Mouse (Mus musculus) stomach, embryonic 16.5 days (tissue): ENCODE measurements around the gene Dbh. TPM values are rescaled to one million over a fixed set of nuclear protein-coding genes. Genes with fewer than 3 reads are reported as not detected.

Source experiments
- ATAC-seq: fragments of 200-750 bp; cut with Nextera tagmentation; 2 replicates; pipeline ENCODE4 v1.8.0; 2017; ENCODE audit warnings: moderate number of reproducible peaks, moderate TSS enrichment; ENCODE audit not compliant: insufficient read depth, low FRiP score
- H3K27ac ChIP-seq: fragments of 300-500 bp; sonication (generic); 2 replicates; pipeline ENCODE4 v1.5.1; 2014; ENCODE audit warnings: low read length
- H3K27me3 ChIP-seq: fragments of 300-500 bp; sonication (generic); 2 replicates; pipeline ENCODE4 v1.6.1; 2014; ENCODE audit warnings: low read length, control low read depth, mixed read lengths; ENCODE audit not compliant: control insufficient read depth, insufficient read depth
- H3K36me3 ChIP-seq: fragments of 300-500 bp; sonication (generic); 2 replicates; pipeline ENCODE4 v1.6.1; 2014; ENCODE audit warnings: low read length; ENCODE audit not compliant: control insufficient read depth, insufficient read depth
- H3K4me1 ChIP-seq: fragments of 300-500 bp; sonication (generic); 2 replicates; pipeline ENCODE4 v1.6.1; 2014; ENCODE audit warnings: low read length, control low read depth, mixed read lengths; ENCODE audit not compliant: control insufficient read depth, insufficient read depth
- H3K4me2 ChIP-seq: fragments of 300-500 bp; sonication (generic); 2 replicates; pipeline ENCODE4 v1.6.1; 2014; ENCODE audit warnings: low read depth, low read length, mixed read lengths
- H3K4me3 ChIP-seq: fragments of 300-500 bp; sonication (generic); replicated peaks from 2 replicates; pipeline ENCODE4 v1.5.1; 2014; ENCODE audit warnings: mild to moderate bottlenecking, low read length
- H3K9ac ChIP-seq: fragments of 300-500 bp; sonication (generic); 2 replicates; pipeline ENCODE4 v1.6.1; 2014; ENCODE audit warnings: low read length
- H3K9me3 ChIP-seq: fragments of 300-500 bp; sonication (generic); replicated peaks from 2 replicates; pipeline ENCODE4 v1.6.1; 2016; ENCODE audit warnings: low read length, control low read depth; ENCODE audit not compliant: control insufficient read depth
- whole genome bisulfite sequencing: fragments of 180-500 bp; shearing (Covaris S2); extraction: QIAGEN DNeasy Blood & Tissue Kit; methylation state at CpG from one replicate; pipeline ENCODE4 v1.1.7; 2014; 5-methylcytosine and 5-hydroxymethylcytosine counted together
- polyA plus RNA-seq: library from polyadenylated mRNA; unstranded; fragments of >200 nt; fragmentation: Nextera tagmentation; extraction: Ambion mirVana; gene quantifications from 2 replicates; pipeline ENCODE4 v1.2.1, GENCODE M21; 2015

The Dbh gene
- polyA plus RNA-seq, 1 experiment from 2014 or later = 0.76 TPM

DNA sequence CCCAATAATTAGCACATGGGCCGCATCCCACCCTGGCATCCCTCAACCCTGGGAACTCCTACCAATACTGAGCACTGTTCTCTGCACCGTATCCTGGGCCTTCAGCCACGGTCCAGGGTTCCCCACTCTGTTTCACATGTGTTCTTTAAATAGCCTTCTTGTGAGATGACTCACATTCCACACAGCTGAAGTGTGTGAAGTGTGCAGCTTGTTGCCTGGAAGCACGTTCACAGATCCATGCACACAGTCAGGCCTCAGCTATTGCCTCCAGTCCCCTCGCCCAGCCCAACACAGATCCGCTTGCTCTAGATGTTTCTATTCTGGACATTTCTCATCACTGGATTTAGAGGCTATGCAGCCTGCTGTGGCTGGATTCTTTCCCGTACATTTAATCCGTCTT, 14.1 kb downstream of the Dbh start:
- no peak overlapping the region for H3K27ac ChIP-seq
- H3K4me2 ChIP-seq = no peak overlapping the region
- H3K4me1 ChIP-seq = peaks cover 15% of the 10 kb centered on the region; the same call in 1 of the 2 replicates
- no peak overlapping the region for H3K4me3 ChIP-seq
- no peak overlapping the region for H3K9ac ChIP-seq
- 60% methylated on average over 8 of the region's 8 CpGs for WGBS
- ATAC-seq = 0 out of 2 replicates have a peak, but pooled peaks have one; percentile 18
- H3K27me3 ChIP-seq = no peaks in the 10 kb centered on the region
- H3K9me3 ChIP-seq = no peaks in the 10 kb centered on the region
- H3K36me3 ChIP-seq = no peaks in the 10 kb centered on the region

DNA sequence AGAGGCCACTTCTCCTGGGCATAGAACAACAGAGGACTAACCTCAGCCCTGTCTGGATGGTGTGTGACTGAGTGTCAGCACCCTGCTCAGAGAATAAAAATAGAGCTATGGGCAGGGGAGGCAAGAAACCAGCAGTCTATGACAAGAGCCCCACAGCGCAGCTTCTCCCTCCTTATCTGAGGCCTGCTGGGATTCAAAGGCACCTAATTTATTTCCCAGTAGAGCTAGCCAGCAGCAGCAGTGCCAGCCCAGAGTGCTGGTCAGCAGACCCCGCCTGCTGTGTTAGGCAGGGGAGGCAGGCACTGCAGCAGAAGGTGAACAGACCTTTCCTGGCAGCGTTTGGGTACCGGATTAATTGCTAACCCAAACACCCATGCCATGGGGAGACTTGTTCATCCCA, 16.9 kb downstream of the Dbh start:
- Histone ChIP-seq H3K27ac (no peak overlapping the region), H3K4me2 (no peak overlapping the region), H3K9me3 (no peaks in the 10 kb centered on the region), H3K36me3 (no peaks in the 10 kb centered on the region), H3K4me1 (peaks cover 15% of the 10 kb centered on the region; the same call in 1 of the 2 replicates), H3K27me3 (no peaks in the 10 kb centered on the region), H3K4me3 (no peak overlapping the region), H3K9ac (no peak overlapping the region)
- ATAC-seq = no peak
- WGBS = 47% methylated on average over 4 of the region's 4 CpGs

GRCm38 (mm10) chr2:27183734-27184133, 18.7 kb downstream of the Dbh start:
- no peaks in the 10 kb centered on the region for H3K9me3 ChIP-seq
- WGBS = 33% methylated on average over 12 of the region's 12 CpGs
- ATAC-seq = peak; percentile 71
- H3K27ac ChIP-seq = no peak overlapping the region
- no peak overlapping the region for H3K4me2 ChIP-seq
- H3K4me3 ChIP-seq = no peak overlapping the region
- H3K27me3 ChIP-seq = no peaks in the 10 kb centered on the region
- no peak overlapping the region for H3K9ac ChIP-seq
- peaks cover 15% of the 10 kb centered on the region; the same call in 1 of the 2 replicates for H3K4me1 ChIP-seq
- H3K36me3 ChIP-seq = no peaks in the 10 kb centered on the region

GRCm38 (mm10) chr2:27187531-27187930, 22.5 kb downstream of the Dbh start:
- 63% methylated on average over 6 of the region's 6 CpGs for WGBS
- Histone ChIP-seq H3K36me3 (no peaks in the 10 kb centered on the region), H3K4me1 (peaks cover 15% of the 10 kb centered on the region; the same call in 1 of the 2 replicates), H3K9ac (no peak overlapping the region), H3K27me3 (no peaks in the 10 kb centered on the region), H3K4me2 (no peak overlapping the region), H3K4me3 (no peak overlapping the region), H3K9me3 (no peaks in the 10 kb centered on the region), H3K27ac (no peak overlapping the region)
- ATAC-seq = no peak

DNA sequence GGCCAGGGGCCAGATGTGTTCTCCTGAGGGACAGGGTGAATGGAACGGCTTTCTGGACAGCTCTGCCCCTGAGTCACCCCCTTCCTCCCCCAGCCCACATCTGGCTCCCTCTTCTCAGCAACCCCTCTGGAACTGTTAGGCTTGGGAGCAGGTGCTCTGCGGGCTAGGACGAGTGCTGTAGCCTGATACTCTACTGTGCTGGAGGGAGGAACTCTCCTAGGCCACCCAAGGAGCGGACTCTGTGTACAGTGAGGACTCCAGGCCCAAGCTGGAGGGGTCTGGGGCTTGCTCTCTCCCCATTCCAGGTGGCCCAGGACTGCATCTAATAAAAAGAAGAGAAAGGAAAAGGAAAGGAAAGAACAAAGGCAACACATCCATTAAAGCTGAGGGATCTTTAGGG, 25.0 kb downstream of the Dbh start:
- H3K9me3 ChIP-seq = no peaks in the 10 kb centered on the region
- no peak overlapping the region for H3K9ac ChIP-seq
- no peaks in the 10 kb centered on the region for H3K4me1 ChIP-seq
- H3K4me2 ChIP-seq = no peak overlapping the region
- no peak for ATAC-seq
- no peaks in the 10 kb centered on the region for H3K36me3 ChIP-seq
- no peaks in the 10 kb centered on the region for H3K27me3 ChIP-seq
- H3K27ac ChIP-seq = no peak overlapping the region
- no peak overlapping the region for H3K4me3 ChIP-seq
- WGBS = 43% methylated on average over 4 of the region's 4 CpGs

DNA sequence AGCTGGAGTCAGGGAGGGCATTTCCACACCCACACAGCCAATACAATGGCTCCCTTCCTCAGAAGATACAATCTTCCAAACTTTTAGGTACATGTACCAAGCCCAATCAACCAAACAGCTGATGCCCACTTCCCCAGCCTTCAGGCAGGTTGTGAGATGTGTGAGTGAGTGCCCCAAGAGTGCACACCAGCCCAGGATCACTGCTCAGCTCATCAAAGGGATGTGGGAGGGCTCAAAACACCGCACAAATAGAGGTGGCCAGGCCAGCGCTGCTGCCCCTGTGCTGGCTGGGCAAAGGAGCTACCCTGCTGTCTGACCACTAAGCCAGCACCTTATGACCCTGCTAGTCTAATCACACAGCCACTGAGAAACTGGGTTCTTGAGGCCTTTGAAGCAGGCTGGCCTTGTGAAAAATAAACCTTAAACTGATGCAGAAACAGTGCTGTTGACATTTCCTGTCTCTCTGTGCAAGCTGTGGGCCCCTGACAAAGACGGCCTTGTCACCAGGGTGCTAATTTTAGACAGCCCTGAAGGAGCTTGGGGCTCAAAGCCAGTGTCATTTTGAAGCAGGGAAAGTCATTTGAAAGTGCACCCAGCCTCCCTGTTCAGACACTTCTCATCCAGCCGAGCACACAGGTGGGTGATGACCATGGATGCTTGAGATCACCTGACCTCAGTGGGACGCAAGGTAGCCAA, 33.7 kb downstream of the Dbh start:
- Histone ChIP-seq H3K9me3 (no peaks in the 10 kb centered on the region), H3K4me1 (0 out of 2 replicates have a peak, but pooled peaks cover 3% of the 10 kb centered on the region), H3K4me3 (no peak overlapping the region), H3K4me2 (no peak overlapping the region), H3K27me3 (no peaks in the 10 kb centered on the region), H3K27ac (no peak overlapping the region), H3K9ac (no peak overlapping the region), H3K36me3 (no peaks in the 10 kb centered on the region)
- no peak for ATAC-seq
- 45% methylated on average over 5 of the region's 5 CpGs for WGBS

DNA sequence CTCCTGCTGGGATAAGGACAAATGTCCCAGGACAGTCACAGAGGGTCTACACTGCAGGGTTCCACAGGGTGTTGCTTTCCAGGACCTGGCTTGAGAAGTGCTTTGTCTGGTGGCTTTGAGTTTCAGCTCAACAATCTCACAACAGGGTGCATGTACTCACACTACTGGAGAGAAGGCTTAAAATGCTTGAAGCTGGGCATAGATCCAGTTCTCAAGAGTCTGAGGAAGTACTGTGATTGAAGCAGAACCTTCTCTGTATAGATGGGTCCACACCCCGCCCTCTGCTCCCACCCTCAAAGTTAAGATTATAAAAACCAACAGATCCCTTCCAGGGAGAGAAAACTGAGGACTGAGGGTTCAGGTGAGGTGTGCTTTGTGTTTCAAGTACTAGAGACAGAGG, 35.6 kb downstream of the Dbh start:
- WGBS = 58% methylated on average over 1 of the region's 1 CpGs
- no peaks in the 10 kb centered on the region for H3K36me3 ChIP-seq
- H3K27ac ChIP-seq = no peak overlapping the region
- H3K9ac ChIP-seq = no peak overlapping the region
- no peaks in the 10 kb centered on the region for H3K9me3 ChIP-seq
- no peaks in the 10 kb centered on the region for H3K27me3 ChIP-seq
- H3K4me1 ChIP-seq = 0 out of 2 replicates have a peak, but pooled peaks cover 3% of the 10 kb centered on the region
- no peak overlapping the region for H3K4me3 ChIP-seq
- no peak for ATAC-seq
- no peak overlapping the region for H3K4me2 ChIP-seq

DNA sequence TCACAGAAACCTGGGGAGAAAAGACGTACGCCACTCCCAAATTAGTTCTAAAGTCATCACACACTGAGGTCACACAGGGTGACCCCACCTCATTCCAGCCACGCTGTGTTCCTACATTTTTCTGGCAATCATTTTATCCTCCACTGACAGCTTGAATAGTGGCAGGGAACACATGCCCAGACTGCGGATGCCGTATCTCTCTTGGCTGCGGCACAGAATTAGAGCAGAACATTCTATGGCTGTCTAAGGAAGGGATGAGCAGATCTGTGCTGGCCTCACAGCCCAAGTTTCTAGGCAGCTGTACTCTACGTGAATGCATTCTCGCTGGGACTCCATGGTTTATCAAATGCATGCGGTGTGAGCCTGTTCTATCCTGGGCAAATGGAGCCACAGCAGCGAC, 40.6 kb downstream of the Dbh start:
- H3K4me2 ChIP-seq = no peak overlapping the region
- H3K4me1 ChIP-seq = peaks cover 9% of the 10 kb centered on the region
- 60% methylated on average over 10 of the region's 10 CpGs for WGBS
- no peak overlapping the region for H3K4me3 ChIP-seq
- H3K9ac ChIP-seq = no peak overlapping the region
- peak overlapping the region; percentile 53 for H3K27ac ChIP-seq
- H3K36me3 ChIP-seq = no peaks in the 10 kb centered on the region
- ATAC-seq = no peak
- H3K27me3 ChIP-seq = no peaks in the 10 kb centered on the region
- no peaks in the 10 kb centered on the region for H3K9me3 ChIP-seq

- Histone ChIP-seq H3K36me3 (no peaks in the 10 kb centered on the region), H3K27me3 (no peaks in the 10 kb centered on the region), H3K27ac (peak overlapping the region; percentile 53), H3K4me1 (peaks cover 9% of the 10 kb centered on the region), H3K9me3 (no peaks in the 10 kb centered on the region), H3K4me2 (no peak overlapping the region), H3K9ac (no peak overlapping the region), H3K4me3 (no peak overlapping the region)
- ATAC-seq = peak; percentile 20
- 60% methylated on average over 15 of the region's 15 CpGs for whole genome bisulfite sequencing
Measured at GRCm38 (mm10) chr2:27206128-27206797, 41.2 kb downstream of the Dbh start.
